Mouse (Mus musculus): ENCODE results near the gene Ptpn14. TPM values are rescaled to one million over a fixed set of nuclear protein-coding genes. Genes with fewer than 3 reads are reported as not detected.

The Ptpn14 gene
- total and polyA plus RNA-seq, 2 experiments from 2014 or later, result 4.2 to 23.5 TPM

DNA sequence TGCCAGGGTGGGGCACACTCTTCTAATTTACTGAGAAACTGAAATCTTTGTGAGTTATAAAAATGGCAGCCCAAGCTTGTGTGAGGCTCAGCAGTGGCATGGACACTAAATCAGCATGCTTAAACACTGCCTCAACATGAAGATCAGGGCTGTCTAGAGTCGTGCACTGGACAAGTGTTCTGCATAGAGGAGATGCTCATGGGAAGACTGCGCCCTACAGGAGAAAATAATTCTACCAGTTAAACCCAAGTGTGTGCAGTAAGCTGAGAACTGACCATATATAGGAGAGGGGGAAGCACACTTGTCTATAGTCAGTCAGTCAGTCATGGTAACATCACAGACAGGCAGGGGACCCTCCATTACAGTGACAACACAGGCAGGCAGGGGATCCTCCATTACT lies 151.1 kb downstream of the Ptpn14 start:
- 50% methylated on average over 2 of the region's 2 CpGs for WGBS
- no peak for TF ChIP-seq EP300 (IDR thresholded peaks at IDR 0.05; ENCODE audit: low read depth)
- peak; percentile 44 for TF ChIP-seq CTCF (IDR thresholded peaks at IDR 0.05; ENCODE audit: low read depth)
- ATAC-seq (ENCODE audit: insufficient read depth, low read depth) (peak; percentile 12; the same call in 1 of the 2 replicates), DNase-seq (ENCODE audit: low spot score) (peak; percentile 30)
- Histone ChIP-seq H3K4me2 (ENCODE audit: low read depth, low read length) (no peak overlapping the region), H3K36me3 (replicated peaks; ENCODE audit: control insufficient read depth, insufficient read depth, low read length) (peaks cover 18% of the 10 kb centered on the region), H3K9me3 (replicated peaks; ENCODE audit: control insufficient read depth, low read length) (no peaks in the 10 kb centered on the region), H3K9ac (replicated peaks; ENCODE audit: low read depth, low read length) (no peak overlapping the region), H3K27me3 (ENCODE audit: control insufficient read depth, insufficient read depth, low read length) (no peaks in the 10 kb centered on the region), H3K4me3 (ENCODE audit: low read depth, low read length) (no peak overlapping the region), H3K4me1 (ENCODE audit: control insufficient read depth, insufficient read depth) (peaks cover 18% of the 10 kb centered on the region), H3K27ac (ENCODE audit: low read depth) (peak overlapping the region; percentile 54)

DNA sequence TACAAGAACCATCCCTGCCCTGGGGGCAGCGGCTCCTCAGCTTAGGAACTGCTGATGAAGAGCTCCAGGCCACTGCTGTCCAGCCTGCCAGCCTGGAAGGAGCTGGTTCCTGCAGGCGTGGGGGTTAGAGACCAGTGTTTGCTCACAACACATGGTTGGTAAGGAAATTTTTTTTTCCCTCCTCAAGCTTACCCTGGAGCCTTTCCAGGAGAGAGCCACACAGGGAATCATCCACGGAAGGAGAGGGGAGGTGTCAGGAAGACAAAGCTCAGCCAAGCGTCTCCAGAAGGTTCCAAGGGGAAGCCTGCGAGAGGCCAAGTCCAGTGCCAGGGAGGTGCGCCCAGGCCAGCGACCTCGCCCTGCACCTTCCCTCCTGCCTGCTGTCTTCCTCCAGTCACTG lies 151.9 kb downstream of the Ptpn14 start:
- H3K9ac ChIP-seq (replicated peaks; ENCODE audit: low read depth, low read length), result no peak overlapping the region
- peak overlapping the region; percentile 24 for H3K27ac ChIP-seq (ENCODE audit: low read depth)
- H3K4me3 ChIP-seq (ENCODE audit: low read depth, low read length), result no peak overlapping the region
- peaks cover 18% of the 10 kb centered on the region for H3K36me3 ChIP-seq (replicated peaks; ENCODE audit: control insufficient read depth, insufficient read depth, low read length)
- H3K4me2 ChIP-seq (ENCODE audit: low read depth, low read length), result no peak overlapping the region
- ATAC-seq (ENCODE audit: insufficient read depth, low read depth), result peak; percentile 14
- peaks cover 11% of the 10 kb centered on the region; the same call in 1 of the 2 replicates for H3K4me1 ChIP-seq (ENCODE audit: control insufficient read depth, insufficient read depth)
- no peaks in the 10 kb centered on the region for H3K27me3 ChIP-seq (ENCODE audit: control insufficient read depth, insufficient read depth, low read length)
- 35% methylated on average over 8 of the region's 8 CpGs for WGBS
- TF ChIP-seq CTCF (IDR thresholded peaks at IDR 0.05; ENCODE audit: low read depth), result no peak
- TF ChIP-seq EP300 (IDR thresholded peaks at IDR 0.05; ENCODE audit: low read depth), result no peak
- no peaks in the 10 kb centered on the region for H3K9me3 ChIP-seq (replicated peaks; ENCODE audit: control insufficient read depth, low read length)
- DNase-seq (ENCODE audit: low spot score), result peak; percentile 54

DNA sequence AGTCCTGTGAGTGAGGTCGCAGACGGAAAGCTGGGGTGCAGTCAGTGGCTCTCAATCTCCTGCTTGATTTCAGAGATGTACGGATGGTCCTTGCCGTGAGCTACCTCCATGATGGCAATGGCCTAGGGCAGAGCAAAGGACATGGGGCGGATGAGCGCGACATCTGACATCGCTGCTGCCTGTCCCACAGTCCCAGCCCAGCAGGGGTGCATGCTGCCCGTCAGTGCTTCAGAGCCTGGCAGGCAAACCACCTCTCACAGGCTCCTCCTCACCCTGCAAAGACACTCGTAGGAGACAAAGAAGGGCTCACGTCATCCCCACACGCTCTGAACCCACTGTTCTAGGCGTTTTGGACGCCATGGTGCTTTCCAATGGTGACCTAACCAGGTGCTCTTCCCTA lies 152.7 kb downstream of the Ptpn14 start:
- no peak overlapping the region for H3K4me3 ChIP-seq (ENCODE audit: low read depth, low read length)
- H3K9me3 ChIP-seq (replicated peaks; ENCODE audit: control insufficient read depth, low read length), result no peaks in the 10 kb centered on the region
- no peaks in the 10 kb centered on the region for H3K27me3 ChIP-seq (ENCODE audit: control insufficient read depth, insufficient read depth, low read length)
- TF ChIP-seq CTCF (IDR thresholded peaks at IDR 0.05; ENCODE audit: low read depth) (no peak), EP300 (IDR thresholded peaks at IDR 0.05; ENCODE audit: low read depth) (no peak)
- 76% methylated on average over 14 of the region's 14 CpGs for WGBS
- peak overlapping the region; percentile 24; the same call in 1 of the 2 replicates for H3K27ac ChIP-seq (ENCODE audit: low read depth)
- H3K9ac ChIP-seq (replicated peaks; ENCODE audit: low read depth, low read length), result no peak overlapping the region
- peaks cover 3% of the 10 kb centered on the region; the same call in 1 of the 2 replicates for H3K4me1 ChIP-seq (ENCODE audit: control insufficient read depth, insufficient read depth)
- no peak for ATAC-seq (ENCODE audit: insufficient read depth, low read depth)
- no peak for DNase-seq (ENCODE audit: low spot score)
- no peak overlapping the region for H3K4me2 ChIP-seq (ENCODE audit: low read depth, low read length)
- H3K36me3 ChIP-seq (replicated peaks; ENCODE audit: control insufficient read depth, insufficient read depth, low read length), result peaks cover 20% of the 10 kb centered on the region

DNA sequence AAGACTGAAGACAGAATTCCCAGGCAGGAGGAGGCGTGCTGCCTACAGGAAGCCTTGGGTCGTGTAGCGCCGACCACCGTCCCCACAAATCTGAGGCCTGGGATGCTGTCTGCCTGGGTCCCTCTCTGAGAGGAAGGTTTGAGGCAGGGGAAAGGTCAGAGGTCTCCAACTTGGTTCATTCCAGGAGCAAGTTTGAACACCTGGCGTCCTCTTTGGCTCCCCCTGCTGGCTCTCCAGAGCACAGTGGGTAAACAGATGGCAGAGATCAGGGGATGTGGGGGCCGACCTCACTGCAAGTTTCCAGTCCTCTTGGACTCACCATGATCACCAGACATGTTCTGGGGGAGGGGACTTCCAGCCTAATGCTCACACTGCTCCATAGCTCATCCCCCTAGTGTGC lies 154.8 kb downstream of the Ptpn14 start:
- no peaks in the 10 kb centered on the region for H3K27me3 ChIP-seq (ENCODE audit: control insufficient read depth, insufficient read depth, low read length)
- no peak overlapping the region for H3K4me3 ChIP-seq (ENCODE audit: low read depth, low read length)
- H3K4me2 ChIP-seq (ENCODE audit: low read depth, low read length), result no peak overlapping the region
- H3K9me3 ChIP-seq (replicated peaks; ENCODE audit: control insufficient read depth, low read length), result no peaks in the 10 kb centered on the region
- DNase-seq (ENCODE audit: low spot score) (peak; percentile 49), ATAC-seq (ENCODE audit: insufficient read depth, low read depth) (no peak)
- peak; percentile 72 for TF ChIP-seq CTCF (IDR thresholded peaks at IDR 0.05; ENCODE audit: low read depth)
- no peak for TF ChIP-seq EP300 (IDR thresholded peaks at IDR 0.05; ENCODE audit: low read depth)
- H3K9ac ChIP-seq (replicated peaks; ENCODE audit: low read depth, low read length), result no peak overlapping the region
- H3K36me3 ChIP-seq (replicated peaks; ENCODE audit: control insufficient read depth, insufficient read depth, low read length), result peaks cover 16% of the 10 kb centered on the region
- no peaks in the 10 kb centered on the region for H3K4me1 ChIP-seq (ENCODE audit: control insufficient read depth, insufficient read depth)
- WGBS, result 56% methylated on average over 7 of the region's 7 CpGs
- H3K27ac ChIP-seq (ENCODE audit: low read depth), result no peak overlapping the region

DNA sequence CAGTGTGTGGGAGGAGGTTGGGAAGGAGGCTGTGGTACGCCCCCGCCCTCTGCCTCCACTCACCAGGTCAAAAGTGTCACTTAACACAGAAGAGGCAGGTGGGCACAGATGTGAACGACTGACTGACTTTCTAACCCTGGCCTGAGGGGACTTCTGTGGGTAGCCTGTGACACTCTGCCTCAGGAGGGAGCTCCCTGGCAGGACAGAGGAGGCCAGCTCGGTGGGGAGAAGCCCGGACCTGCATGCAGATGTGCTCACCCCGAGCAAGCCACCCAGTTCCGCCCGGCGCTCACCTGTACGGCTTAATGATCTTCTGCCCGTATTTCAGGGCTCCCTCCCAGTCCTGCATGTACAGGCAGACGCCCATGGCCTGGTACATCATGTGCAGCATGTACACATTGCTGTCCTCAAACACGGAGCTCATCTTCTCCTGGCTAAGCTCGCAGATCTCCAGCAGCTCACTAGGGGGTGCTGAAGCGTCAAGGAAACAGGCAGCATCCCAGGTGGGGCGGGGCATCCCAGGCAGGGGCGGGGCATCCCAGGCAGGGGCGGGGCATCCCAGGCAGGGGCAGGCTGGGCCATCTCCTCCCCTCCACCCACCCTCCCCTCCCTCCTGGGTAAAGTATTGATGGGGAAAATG lies 155.6 kb downstream of the Ptpn14 start:
- peak; percentile 54 for TF ChIP-seq CTCF (IDR thresholded peaks at IDR 0.05; ENCODE audit: low read depth)
- no peak for TF ChIP-seq EP300 (IDR thresholded peaks at IDR 0.05; ENCODE audit: low read depth)
- Histone ChIP-seq H3K4me2 (ENCODE audit: low read depth, low read length) (no peak overlapping the region), H3K4me3 (ENCODE audit: low read depth, low read length) (no peak overlapping the region), H3K36me3 (replicated peaks; ENCODE audit: control insufficient read depth, insufficient read depth, low read length) (peaks cover 16% of the 10 kb centered on the region), H3K27me3 (ENCODE audit: control insufficient read depth, insufficient read depth, low read length) (no peaks in the 10 kb centered on the region), H3K9ac (replicated peaks; ENCODE audit: low read depth, low read length) (no peak overlapping the region), H3K27ac (ENCODE audit: low read depth) (no peak overlapping the region), H3K4me1 (ENCODE audit: control insufficient read depth, insufficient read depth) (0 out of 2 replicates have a peak, but pooled peaks cover 4% of the 10 kb centered on the region), H3K9me3 (replicated peaks; ENCODE audit: control insufficient read depth, low read length) (no peaks in the 10 kb centered on the region)
- DNase-seq (ENCODE audit: low spot score), result peak; percentile 50
- 55% methylated on average over 18 of the region's 18 CpGs for WGBS
- 0 out of 2 replicates have a peak, but pooled peaks have one; percentile 9 for ATAC-seq (ENCODE audit: insufficient read depth, low read depth)

DNA sequence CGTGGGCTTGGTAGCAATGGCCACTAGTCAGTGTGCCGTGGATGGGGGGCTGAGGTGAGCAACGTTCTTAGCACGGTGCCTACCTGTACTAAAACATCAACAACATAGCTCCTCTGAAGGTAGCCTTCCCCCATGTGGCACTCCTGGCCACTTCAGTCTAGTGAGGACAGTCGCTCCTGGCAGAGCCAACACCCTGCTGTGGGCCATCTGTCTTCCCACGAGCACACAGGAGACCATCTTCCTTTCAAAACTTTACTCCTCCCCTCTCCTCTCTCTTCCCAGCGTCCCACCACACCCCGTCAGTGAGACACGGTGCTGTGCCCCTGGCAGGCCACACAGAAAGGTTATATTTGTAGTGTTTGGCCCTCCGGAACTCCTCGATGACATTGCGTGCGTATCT lies 156.9 kb downstream of the Ptpn14 start:
- no peak for ATAC-seq (ENCODE audit: insufficient read depth, low read depth)
- no peak for TF ChIP-seq CTCF (IDR thresholded peaks at IDR 0.05; ENCODE audit: low read depth)
- no peak for TF ChIP-seq EP300 (IDR thresholded peaks at IDR 0.05; ENCODE audit: low read depth)
- WGBS, result 65% methylated on average over 13 of the region's 13 CpGs
- Histone ChIP-seq H3K4me1 (ENCODE audit: control insufficient read depth, insufficient read depth) (peaks cover 13% of the 10 kb centered on the region; the same call in 1 of the 2 replicates), H3K4me2 (ENCODE audit: low read depth, low read length) (no peak overlapping the region), H3K9me3 (replicated peaks; ENCODE audit: control insufficient read depth, low read length) (no peaks in the 10 kb centered on the region), H3K27ac (ENCODE audit: low read depth) (no peak overlapping the region), H3K36me3 (replicated peaks; ENCODE audit: control insufficient read depth, insufficient read depth, low read length) (peaks cover 16% of the 10 kb centered on the region), H3K9ac (replicated peaks; ENCODE audit: low read depth, low read length) (no peak overlapping the region), H3K27me3 (ENCODE audit: control insufficient read depth, insufficient read depth, low read length) (no peaks in the 10 kb centered on the region), H3K4me3 (ENCODE audit: low read depth, low read length) (no peak overlapping the region)
- no peak for DNase-seq (ENCODE audit: low spot score)
